Mouse (Mus musculus) G1E (cell line): ENCODE results near the gene Cfap69.

Experiments
- CTCF ChIP-seq: IDR thresholded peaks from 2 replicates; pipeline ENCODE4 v1.5.1; 2012; ENCODE audit warnings: low read depth, low read length, inconsistent platforms, mixed read lengths
- GATA1 ChIP-seq: IDR thresholded peaks from 2 replicates; pipeline ENCODE4 v1.6.1; 2012; ENCODE audit warnings: borderline replicate concordance, low read length, inconsistent platforms, mixed read lengths
- GATA2 ChIP-seq: IDR thresholded peaks from 2 replicates; pipeline ENCODE4 v1.6.1; 2012; ENCODE audit warnings: low read depth, low read length, inconsistent platforms, borderline replicate concordance
- TAL1 ChIP-seq: conservative IDR thresholded peaks from 2 replicates; pipeline ENCODE4 v1.6.1; 2012; ENCODE audit warnings: low read depth, low read length, inconsistent platforms, mixed read lengths

- TF ChIP-seq CTCF (no peak), GATA1 (no peak), GATA2 (no peak), TAL1 (no peak)
Observed at GRCm38 (mm10) chr5:5648817-5649569, 15.0 kb downstream of the Cfap69 start.
